Mouse (Mus musculus): Measurements from ENCODE around the gene Men1.

- TF ChIP-seq CTCF (IDR thresholded peaks at IDR 0.05; ENCODE audit: extremely low read depth, insufficient read length, insufficient replicate concordance, low read depth, low read length) (no peak), POLR2A (IDR thresholded peaks at IDR 0.05; ENCODE audit: low read depth, low read length) (no peak)
These were observed 10.0 kb upstream of the Men1 start for GRCm38 (mm10) chr19:6324751-6325150.
